In the genomic region with DNA sequence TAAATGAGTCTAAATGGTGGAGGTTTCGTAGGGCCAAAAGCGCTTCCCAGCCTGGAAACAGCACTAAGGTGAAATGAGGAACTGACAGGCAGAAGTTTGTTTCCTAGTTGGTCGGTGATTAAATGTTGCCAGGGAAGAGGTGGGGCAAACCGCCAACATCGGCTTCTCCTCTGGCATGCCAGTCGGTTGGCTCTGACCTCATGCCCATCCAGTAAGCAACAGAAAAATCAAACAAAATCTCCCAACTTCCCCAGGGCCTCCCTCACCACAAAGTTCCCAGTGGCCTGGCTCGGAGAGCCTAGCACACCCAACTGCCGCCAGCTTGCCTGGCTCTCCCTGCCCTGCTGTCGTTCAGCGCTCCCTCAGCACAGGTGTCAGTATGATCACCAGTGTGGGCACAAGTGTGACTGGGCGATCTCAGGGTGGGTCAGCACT, we compare ENCODE assay signal across 9 mouse cellular contexts. TPM values are rescaled to one million over a fixed set of nuclear protein-coding genes. Genes with fewer than 3 reads are reported as not detected.
A peak's percentile ranks its signal among the peaks of the same experiment; 100 is the strongest.
DNase-seq lines count a peak whose midpoint lies in the region; ATAC-seq and TF ChIP-seq lines count a peak whose summit lies in the region.
"Had no signal": no experiment of that assay in that cellular context is flagged by ENCODE, and none has a peak within 500 bp of the region (broad histone marks: within the 10 kb centered on the region; RNA-seq: fewer than 3 reads in every experiment).

No protein-coding gene starts in this region.

- no peak overlapping the region for H3K27ac ChIP-seq in kidney, embryonic 15.5 days
- H3K27ac ChIP-seq in CH12.LX (ENCODE audit: insufficient read depth, low read depth) = peak overlapping the region; percentile 74; the same call in 1 of the 2 replicates
- H3K27ac ChIP-seq in hindbrain, embryonic 11.5 days (ENCODE audit: low read depth, low read length) = no peak overlapping the region
- H3K27ac ChIP-seq in midbrain, embryonic 11.5 days (ENCODE audit: low read depth, low read length) = no peak overlapping the region

- peaks cover 37% of the 10 kb centered on the region for H3K4me1 ChIP-seq in kidney, embryonic 15.5 days
- peaks cover 45 to 70% of the 10 kb centered on the region in 2 experiments for H3K4me1 ChIP-seq in CH12.LX (ENCODE audit: control insufficient read depth in 1 of 2, insufficient read depth in 2 of 2)
- H3K4me1 ChIP-seq in hindbrain, embryonic 11.5 days (replicated peaks; ENCODE audit: control insufficient read depth, insufficient read depth, low read length) = no peaks in the 10 kb centered on the region
- H3K4me1 ChIP-seq in midbrain, embryonic 11.5 days (ENCODE audit: control insufficient read depth, insufficient read depth, low read length) = no peaks in the 10 kb centered on the region

- DNase-seq in kidney, adult 11 months = peak; percentile 65
- DNase-seq in CH12.LX (ENCODE audit: extremely low read depth) = peak; percentile 49
- peak; percentile 57 for DNase-seq in brain, embryonic 14.5 days (ENCODE audit: low read depth)
- DNase-seq in kidney, postnatal 36 days = peak; percentile 74 to 75
- no peak for DNase-seq in hindbrain, embryonic 11.5 days (ENCODE audit: low spot score)
- DNase-seq in midbrain, embryonic 11.5 days (ENCODE audit: low spot score, missing footprints) = no peak
- DNase-seq: lung, embryonic 14.5 days had no signal

- H3K9me3 ChIP-seq in kidney, embryonic 15.5 days (replicated peaks) = no peaks in the 10 kb centered on the region
- peaks cover 8% of the 10 kb centered on the region for H3K9me3 ChIP-seq in CH12.LX (replicated peaks; ENCODE audit: low read length)
- no peaks in the 10 kb centered on the region for H3K9me3 ChIP-seq in hindbrain, embryonic 11.5 days (ENCODE audit: control insufficient read depth, low read length)
- H3K9me3 ChIP-seq in midbrain, embryonic 11.5 days (ENCODE audit: control insufficient read depth, low read length) = no peaks in the 10 kb centered on the region

- H3K79me2 ChIP-seq in CH12.LX (replicated peaks; ENCODE audit: control insufficient read depth, extremely low read depth, insufficient read depth, poor library complexity, severe bottlenecking) = peaks cover 43% of the 10 kb centered on the region

- H3K36me3 ChIP-seq in kidney, embryonic 15.5 days = no peaks in the 10 kb centered on the region
- peaks cover 7 to 21% of the 10 kb centered on the region in 2 experiments for H3K36me3 ChIP-seq in CH12.LX (replicated peaks in 1 of 2; ENCODE audit: control insufficient read depth in 1 of 2, insufficient read depth in 1 of 2, low read length in 1 of 2)
- H3K36me3 ChIP-seq in hindbrain, embryonic 11.5 days (ENCODE audit: control insufficient read depth, insufficient read depth, low read length) = no peaks in the 10 kb centered on the region
- no peaks in the 10 kb centered on the region for H3K36me3 ChIP-seq in midbrain, embryonic 11.5 days (ENCODE audit: control insufficient read depth, insufficient read depth, low read length)

- no peak overlapping the region for H3K4me2 ChIP-seq in kidney, embryonic 15.5 days
- H3K4me2 ChIP-seq in CH12.LX (ENCODE audit: insufficient read depth, low read depth, poor library complexity, severe bottlenecking) = peak overlapping the region; percentile 35
- H3K4me2 ChIP-seq in hindbrain, embryonic 11.5 days (replicated peaks; ENCODE audit: low read depth, low read length) = no peak overlapping the region
- no peak overlapping the region for H3K4me2 ChIP-seq in midbrain, embryonic 11.5 days
- H3K4me2 ChIP-seq: lung, embryonic 14.5 days had no signal

- no peak overlapping the region for H3K9ac ChIP-seq in kidney, embryonic 15.5 days
- H3K9ac ChIP-seq in CH12.LX (ENCODE audit: insufficient read depth, low read depth) = no peak overlapping the region; the same call in 1 of the 2 replicates
- H3K9ac ChIP-seq in hindbrain, embryonic 11.5 days (ENCODE audit: low read depth, low read length) = no peak overlapping the region
- H3K9ac ChIP-seq in midbrain, embryonic 11.5 days (ENCODE audit: low read length) = no peak overlapping the region
- H3K9ac ChIP-seq: lung, embryonic 14.5 days had no signal

- dilution Hi-C loops in CH12.LX (cut with MboI; ENCODE audit: extremely low pct_ligation_motif_present, extremely low pct_unique_long_range_greater_than_20kb, low sequenced_read_pairs) = no loop called here

- TF ChIP-seq EP300 in CH12.LX (IDR thresholded peaks at IDR 0.05; ENCODE audit: low read length) = peak; percentile 60; the same call in 1 of the 2 replicates

- no peaks in the 10 kb centered on the region for H3K27me3 ChIP-seq in kidney, embryonic 15.5 days
- no peaks in the 10 kb centered on the region for H3K27me3 ChIP-seq in CH12.LX (replicated peaks)
- H3K27me3 ChIP-seq in hindbrain, embryonic 11.5 days (ENCODE audit: control insufficient read depth, insufficient read depth, low read length) = no peaks in the 10 kb centered on the region
- no peaks in the 10 kb centered on the region for H3K27me3 ChIP-seq in midbrain, embryonic 11.5 days (ENCODE audit: control insufficient read depth, insufficient read depth, low read length)

- WGBS in kidney, embryonic 15.5 days = 80% methylated on average over 11 of the region's 11 CpGs
- 88% methylated on average over 11 of the region's 11 CpGs for WGBS in hindbrain, embryonic 11.5 days
- WGBS in midbrain, embryonic 11.5 days = 91% methylated on average over 11 of the region's 11 CpGs

- TF ChIP-seq POLR2A in CH12.LX (IDR thresholded peaks at IDR 0.05; ENCODE audit: low read depth, low read length) = no peak
- TF ChIP-seq POLR2A in brain, embryonic 14.5 days (IDR thresholded peaks at IDR 0.05; ENCODE audit: borderline replicate concordance, extremely low read depth, insufficient read depth, insufficient read length, poor library complexity, severe bottlenecking) = no peak

- no peak for TF ChIP-seq CTCF in CH12.LX (conservative IDR thresholded peaks at IDR 0.05 in 1 of 2, IDR thresholded peaks at IDR 0.05 in 1 of 2; ENCODE audit: low read depth in 2 of 2, low read length in 2 of 2)
- no peak for TF ChIP-seq CTCF in brain, embryonic 14.5 days (IDR thresholded peaks at IDR 0.05; ENCODE audit: borderline replicate concordance, extremely low read depth, insufficient read depth, insufficient read length)

- in situ Hi-C loops in CH12.LX (cut with MboI; ENCODE audit: low pct_ligation_motif_present, low pct_unique_long_range_greater_than_20kb, low sequenced_read_pairs) = loop anchor here (25.0 kb wide), 1 partner anchor 1613 kb away; the partner anchor contains the start of gene Mbnl2

- no peak for ATAC-seq in kidney, embryonic 15.5 days (replicated peaks; ENCODE audit: low FRiP score)
- no peak; the same call in 1 of the 2 replicates for ATAC-seq in erythroid progenitor cell, adult 5-6 weeks (replicated peaks; ENCODE audit: low FRiP score, poor library complexity, severe bottlenecking)
- ATAC-seq in hindbrain, embryonic 11.5 days (ENCODE audit: low FRiP score) = no peak
- ATAC-seq in midbrain, embryonic 11.5 days (ENCODE audit: low FRiP score) = no peak

- H3K4me3 ChIP-seq in kidney, embryonic 15.5 days (replicated peaks) = no peak overlapping the region
- H3K4me3 ChIP-seq in CH12.LX (replicated peaks in 1 of 3; ENCODE audit: low read depth in 2 of 3, low read length in 2 of 3, poor library complexity in 1 of 3) = peak overlapping the region in 1 of 3 experiments; percentile 28
- H3K4me3 ChIP-seq in hindbrain, embryonic 11.5 days (ENCODE audit: low read depth, low read length) = no peak overlapping the region
- H3K4me3 ChIP-seq in midbrain, embryonic 11.5 days (ENCODE audit: low read depth, low read length) = no peak overlapping the region

- TF ChIP-seq RAD21 in CH12.LX (IDR thresholded peaks at IDR 0.05; ENCODE audit: low read depth, low read length) = no peak

TF ChIP-seq in CH12.LX, 34 proteins besides CTCF, POLR2A, EP300 and RAD21:
- TF ChIP-seq POLR2AphosphoS2 (IDR thresholded peaks at IDR 0.05; ENCODE audit: low read depth, low read length) (no peak), SMC3 (IDR thresholded peaks at IDR 0.05; ENCODE audit: low read depth, low read length) (no peak), ZC3H11A (IDR thresholded peaks at IDR 0.05; ENCODE audit: low read depth, low read length) (no peak), CHD2 (IDR thresholded peaks at IDR 0.05; ENCODE audit: low read length) (no peak), IRF4 (IDR thresholded peaks at IDR 0.05; ENCODE audit: low read depth, low read length) (peak; percentile 58), TBP (conservative IDR thresholded peaks at IDR 0.05; ENCODE audit: low read depth, low read length) (no peak), BHLHE40 (IDR thresholded peaks at IDR 0.05; ENCODE audit: low read depth, low read length) (no peak)

RNA-seq across cellular contexts. Expression of gene Abcc4, which starts 31.3 kb away (rescaled TPM):
- polyA plus RNA-seq in kidney, embryonic 15.5 days (2015; fragmentation: Nextera tagmentation; extraction: Ambion mirVana) = 7.3 and 7.9 TPM in 2 replicates
- 22.4 and 28.7 TPM in 2 replicates for total RNA-seq in CH12.LX (2012; rRNA removed)
- total RNA-seq in CH12.LX (2014; rRNA removed) = 10.4 and 10.5 TPM in 2 replicates
- 23.3 and 26.5 TPM in 2 replicates for polyA plus RNA-seq in CH12.LX (2012; ENCODE audit: insufficient read length, low read depth)
- 1.4 and 1.7 TPM in 2 replicates for polyA plus RNA-seq in brain, embryonic 14.5 days (2012; rRNA removed)
- 16.3 and 17.7 TPM in 2 replicates for total RNA-seq in erythroid progenitor cell, adult 5-6 weeks (2015; ENCODE audit: low replicate concordance)
- total RNA-seq in erythroid progenitor cell, adult 5-6 weeks (2017; ENCODE audit: low replicate concordance) = 14.5 and 17.5 TPM in 2 replicates
- polyA plus RNA-seq in hindbrain, embryonic 11.5 days (2014; fragmentation: Nextera tagmentation; extraction: Ambion mirVana) = 3.2 and 3.9 TPM in 2 replicates
- 4.2 and 4.4 TPM in 2 replicates for polyA plus RNA-seq in midbrain, embryonic 11.5 days (2014; fragmentation: Nextera tagmentation; extraction: Ambion mirVana)

Comparison
In these comparisons a context has a peak if more than half of its experiments do, and no peak if none do; other contexts are left out.
1. DNase-seq: peak in kidney, adult 11 months (single experiment), CH12.LX (single experiment), brain, embryonic 14.5 days (single experiment) and kidney, postnatal 36 days (2 of 2); none in hindbrain, embryonic 11.5 days (single experiment) and midbrain, embryonic 11.5 days (single experiment).